Mouse (Mus musculus): ENCODE results near the gene Olfr994. TPM values are rescaled to one million over a fixed set of nuclear protein-coding genes. Genes with fewer than 3 reads are reported as not detected.

Olfr994 gene
- not detected for total RNA-seq (2023)

GRCm38 (mm10) chr2:85436351-85436750 is at the start of gene Olfr994:
TSS of gene Olfr994 (minus strand) at chr2:85436451.

GRCm38 (mm10) chr2:85443539-85443938 is 7.3 kb upstream of the Olfr994 start, which contains the start of gene Olfr995:
TSS of gene Olfr995 (minus strand) at chr2:85443639.

GRCm38 (mm10) chr2:85414777-85415176 is 21.5 kb downstream of the Olfr994 start, which contains the start of gene Olfr993:
TSS of gene Olfr993 (minus strand) at chr2:85414877.

GRCm38 (mm10) chr2:85409369-85409768 is 26.9 kb downstream of the Olfr994 start, which contains the start of gene Olfr992:
TSS of gene Olfr992 (minus strand) at chr2:85409469.

Other genes with a start within 250 kb of the Olfr994 start
- gene Lrrc55, start 239.3 kb downstream of the Olfr994 start, total RNA-seq (2023): not detected
- gene Olfr987, start 97.1 kb downstream of the Olfr994 start, total RNA-seq (2023): not detected
- not detected for gene Olfr988, start 73.2 kb downstream of the Olfr994 start, total RNA-seq (2023)
- not detected for gene Olfr992, start 27.0 kb downstream of the Olfr994 start, total RNA-seq (2023)
- not detected for gene Olfr993, start 21.6 kb downstream of the Olfr994 start, total RNA-seq (2023)
- not detected for gene Olfr995, start 7.2 kb upstream of the Olfr994 start, total RNA-seq (2023)
- gene 4833423E24Rik, start 82.6 kb upstream of the Olfr994 start, total RNA-seq (2023): not detected
- gene Olfr996, start 142.8 kb upstream of the Olfr994 start, total RNA-seq (2023): not detected
- gene Olfr998, start 152.5 kb upstream of the Olfr994 start, total RNA-seq (2023): not detected
- gene Olfr1000, start 175.5 kb upstream of the Olfr994 start, total RNA-seq (2023): not detected
- not detected for gene Olfr1002, start 214.3 kb upstream of the Olfr994 start, total RNA-seq (2023)
- not detected for gene Olfr154, start 228.0 kb upstream of the Olfr994 start, total RNA-seq (2023)
- gene Olfr1006, start 242.3 kb upstream of the Olfr994 start, total RNA-seq (2023): not detected